Mouse (Mus musculus) limb, embryonic 14.5 days (tissue): ENCODE results near the gene Armc5. TPM values are rescaled to one million over a fixed set of nuclear protein-coding genes. Genes with fewer than 3 reads are reported as not detected.
A peak's percentile ranks its signal among the peaks of the same experiment; 100 is the strongest.

Experiments
- ATAC-seq: fragments of 200-750 bp; cut with Nextera tagmentation; 2 replicates; pipeline ENCODE4 v1.8.0; 2017; ENCODE audit warnings: low read depth, moderate number of reproducible peaks, moderate TSS enrichment; ENCODE audit not compliant: low FRiP score
- DNase-seq: peaks from one replicate; pipeline ENCODE4 v3.0.0-alpha.2; 2015; ENCODE audit warnings: low spot score
- H3K27ac ChIP-seq: fragments of 300-500 bp; sonication (generic); replicated peaks from 2 replicates; pipeline ENCODE4 v1.5.1; 2014; ENCODE audit warnings: low read depth, mild to moderate bottlenecking, low read length, moderate library complexity, mixed read lengths
- H3K27me3 ChIP-seq: fragments of 300-500 bp; sonication (generic); 2 replicates; pipeline ENCODE4 v1.6.1; 2014; ENCODE audit warnings: low read length, mixed read lengths; ENCODE audit not compliant: control insufficient read depth, insufficient read depth
- H3K36me3 ChIP-seq: fragments of 300-500 bp; sonication (generic); 2 replicates; pipeline ENCODE4 v1.6.1; 2014; ENCODE audit warnings: mild to moderate bottlenecking, low read length, moderate library complexity, mixed read lengths; ENCODE audit not compliant: control insufficient read depth, insufficient read depth
- H3K4me1 ChIP-seq: fragments of 300-500 bp; sonication (generic); 2 replicates; pipeline ENCODE4 v1.6.1; 2014; ENCODE audit warnings: antibody characterized with exemption, low read length, mixed read lengths; ENCODE audit not compliant: control insufficient read depth, insufficient read depth
- H3K4me2 ChIP-seq: fragments of 300-500 bp; sonication (generic); replicated peaks from 2 replicates; pipeline ENCODE4 v1.6.1; 2014; ENCODE audit warnings: low read depth, mild to moderate bottlenecking, low read length, moderate library complexity; ENCODE audit not compliant: severe bottlenecking
- H3K4me3 ChIP-seq: fragments of 300-500 bp; sonication (generic); replicated peaks from 2 replicates; pipeline ENCODE4 v1.5.1; 2014; ENCODE audit warnings: low read length
- H3K9ac ChIP-seq: fragments of 300-500 bp; sonication (generic); 2 replicates; pipeline ENCODE4 v1.6.1; 2014; ENCODE audit warnings: mild to moderate bottlenecking, low read depth, low read length, moderate library complexity; ENCODE audit not compliant: severe bottlenecking
- H3K9me3 ChIP-seq: fragments of 300-500 bp; sonication (generic); 2 replicates; pipeline ENCODE4 v1.6.1; 2016; ENCODE audit warnings: low read length; ENCODE audit not compliant: control insufficient read depth
- POLR2A ChIP-seq: fragments of 200-500 bp; IDR thresholded peaks from 2 replicates; pipeline ENCODE4 v1.8.0; 2012; ENCODE audit warnings: inconsistent platforms, mild to moderate bottlenecking, moderate library complexity, borderline replicate concordance; ENCODE audit not compliant: insufficient read depth, insufficient read length; ENCODE audit errors: extremely low read depth
- WGBS: fragments of 180-500 bp; shearing (Covaris S2); extraction: QIAGEN DNeasy Blood & Tissue Kit; methylation state at CpG from one replicate; pipeline ENCODE4 v1.1.7; 2014; 5-methylcytosine and 5-hydroxymethylcytosine counted together
- microRNA-seq: library from miRNA; unstranded; fragments of <30 nt; microRNA quantifications from one replicate; pipeline ENCODE4, GENCODE M21; 2016
- polyA plus RNA-seq, 2 experiments: library from polyadenylated mRNA; depleted of rRNA in 1 of 2; stranded (reverse) in 1 of 2; unstranded in 1 of 2; fragments of >200 nt; fragmentation: Nextera tagmentation in 1 of 2; extraction: Ambion mirVana in 1 of 2; gene quantifications; 2 replicates each; pipeline versions ENCODE4 v1.2.1 to v1.2.3; 2012 to 2014

The Armc5 gene
- polyA plus RNA-seq, 2 experiments, result 14.5 to 21.2 TPM

GRCm38 (mm10) chr7:128285060-128285459 is 47.9 kb downstream of the Armc5 start:
- DNase-seq (no peak), ATAC-seq (no peak)
- no peak for TF ChIP-seq POLR2A
- H3K9ac ChIP-seq, result no peak overlapping the region
- H3K9me3 ChIP-seq, result no peaks in the 10 kb centered on the region
- no peaks in the 10 kb centered on the region for H3K27me3 ChIP-seq
- H3K36me3 ChIP-seq, result peaks cover 49% of the 10 kb centered on the region
- H3K4me1 ChIP-seq, result no peaks in the 10 kb centered on the region
- 87% methylated on average over 8 of the region's 8 CpGs for WGBS
- no peak overlapping the region for H3K4me3 ChIP-seq
- H3K27ac ChIP-seq, result no peak overlapping the region
- no peak overlapping the region for H3K4me2 ChIP-seq

DNA sequence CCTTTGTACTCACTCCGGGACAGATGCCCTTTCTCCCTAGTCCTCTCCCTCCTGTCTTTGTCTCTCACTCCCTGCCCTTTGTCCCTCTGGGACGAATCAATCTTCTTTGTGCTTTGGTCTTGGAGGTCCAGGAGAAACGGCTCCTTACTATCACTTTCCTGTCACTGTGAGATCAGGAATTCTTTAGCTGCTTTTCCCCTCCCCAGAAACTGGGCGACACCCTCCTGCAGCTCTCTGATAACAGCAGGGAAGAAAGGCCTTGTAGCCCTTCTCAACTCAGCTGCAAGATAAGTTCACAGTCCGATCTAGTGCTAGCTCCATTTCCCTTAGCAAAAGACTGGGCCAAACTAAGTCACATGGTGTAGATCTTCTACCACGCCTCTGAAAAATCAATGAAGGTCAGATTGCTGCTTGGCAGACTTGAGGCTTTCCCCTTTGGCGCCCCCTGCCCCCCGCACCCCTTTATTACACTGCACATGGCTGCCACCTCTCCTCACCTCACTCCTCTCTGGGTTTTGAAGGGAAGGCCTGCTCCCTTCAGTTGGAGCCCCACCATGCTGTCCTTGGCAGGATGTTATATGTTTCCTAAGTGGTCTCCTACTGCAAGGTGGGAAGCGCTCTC is 51.9 kb downstream of the Armc5 start:
- no peak for TF ChIP-seq POLR2A
- no peaks in the 10 kb centered on the region for H3K27me3 ChIP-seq
- DNase-seq (no peak), ATAC-seq (peak; percentile 47)
- H3K4me2 ChIP-seq, result no peak overlapping the region
- H3K36me3 ChIP-seq, result peaks cover 51% of the 10 kb centered on the region
- 32% methylated on average over 9 of the region's 9 CpGs for WGBS
- H3K4me1 ChIP-seq, result no peaks in the 10 kb centered on the region
- H3K4me3 ChIP-seq, result no peak overlapping the region
- no peak overlapping the region for H3K27ac ChIP-seq
- H3K9me3 ChIP-seq, result no peaks in the 10 kb centered on the region
- H3K9ac ChIP-seq, result no peak overlapping the region

Small RNAs within 50 kb of the gene (microRNA-seq; reads per million reads assigned to microRNA genes)
- not detected for gene Mir3103

Other genes starting within 250 kb of the Armc5 start
- gene Pycard, start 243.5 kb upstream of the Armc5 start, polyA plus RNA-seq (2012; rRNA removed), result 53.1 and 59.3 TPM in 2 replicates
- 98.3 and 132 TPM in 2 replicates for gene Pycard, start 243.5 kb upstream of the Armc5 start, polyA plus RNA-seq (2014; fragmentation: Nextera tagmentation; extraction: Ambion mirVana)
- gene Trim72, start 233.4 kb upstream of the Armc5 start, polyA plus RNA-seq (2012; rRNA removed), result 22.8 and 26.6 TPM in 2 replicates
- gene Trim72, start 233.4 kb upstream of the Armc5 start, polyA plus RNA-seq (2014; fragmentation: Nextera tagmentation; extraction: Ambion mirVana), result 1.7 and 2.2 TPM in 2 replicates
- gene Itgam, start 174.7 kb upstream of the Armc5 start, polyA plus RNA-seq (2012; rRNA removed), result 2.4 and 2.5 TPM in 2 replicates
- 1.1 and 1.2 TPM in 2 replicates for gene Itgam, start 174.7 kb upstream of the Armc5 start, polyA plus RNA-seq (2014; fragmentation: Nextera tagmentation; extraction: Ambion mirVana)
- gene Gm49368, start 174.7 kb upstream of the Armc5 start, polyA plus RNA-seq (2012; rRNA removed), result 0.01 TPM in 1 of 2 replicates, not detected in the other
- not detected in 2 replicates for gene Gm49368, start 174.7 kb upstream of the Armc5 start, polyA plus RNA-seq (2014; fragmentation: Nextera tagmentation; extraction: Ambion mirVana)
- gene Itgax, start 107.8 kb upstream of the Armc5 start, polyA plus RNA-seq (2012; rRNA removed), result 0.14 and 0.18 TPM in 2 replicates
- 0.06 and 0.17 TPM in 2 replicates for gene Itgax, start 107.8 kb upstream of the Armc5 start, polyA plus RNA-seq (2014; fragmentation: Nextera tagmentation; extraction: Ambion mirVana)
- gene Itgad, start 83.0 kb upstream of the Armc5 start, polyA plus RNA-seq (2012; rRNA removed), result not detected in 2 replicates
- gene Itgad, start 83.0 kb upstream of the Armc5 start, polyA plus RNA-seq (2014; fragmentation: Nextera tagmentation; extraction: Ambion mirVana), result not detected in 2 replicates
- gene Cox6a2, start 31.0 kb upstream of the Armc5 start, polyA plus RNA-seq (2012; rRNA removed), result 53.8 and 80.3 TPM in 2 replicates
- 40.2 and 70.8 TPM in 2 replicates for gene Cox6a2, start 31.0 kb upstream of the Armc5 start, polyA plus RNA-seq (2014; fragmentation: Nextera tagmentation; extraction: Ambion mirVana)
- 3.2 and 3.4 TPM in 2 replicates for gene 9130023H24Rik, start 689 bp downstream of the Armc5 start, polyA plus RNA-seq (2012; rRNA removed)
- gene 9130023H24Rik, start 689 bp downstream of the Armc5 start, polyA plus RNA-seq (2014; fragmentation: Nextera tagmentation; extraction: Ambion mirVana), result 8.1 and 8.8 TPM in 2 replicates
- 46.0 and 55.5 TPM in 2 replicates for gene Tgfb1i1, start 9.5 kb downstream of the Armc5 start, polyA plus RNA-seq (2012; rRNA removed)
- gene Tgfb1i1, start 9.5 kb downstream of the Armc5 start, polyA plus RNA-seq (2014; fragmentation: Nextera tagmentation; extraction: Ambion mirVana), result 51.2 and 55.4 TPM in 2 replicates
- gene Slc5a2, start 28.3 kb downstream of the Armc5 start, polyA plus RNA-seq (2012; rRNA removed), result 0.04 TPM in 1 of 2 replicates, not detected in the other
- gene Slc5a2, start 28.3 kb downstream of the Armc5 start, polyA plus RNA-seq (2014; fragmentation: Nextera tagmentation; extraction: Ambion mirVana), result not detected in 2 replicates
- 46.1 and 52.6 TPM in 2 replicates for gene BC017158, start 60.8 kb downstream of the Armc5 start, polyA plus RNA-seq (2012; rRNA removed)
- gene BC017158, start 60.8 kb downstream of the Armc5 start, polyA plus RNA-seq (2014; fragmentation: Nextera tagmentation; extraction: Ambion mirVana), result 28.5 and 31.8 TPM in 2 replicates
- gene Rgs10, start 181.4 kb downstream of the Armc5 start, polyA plus RNA-seq (2012; rRNA removed), result 9.7 and 13.6 TPM in 2 replicates
- gene Rgs10, start 181.4 kb downstream of the Armc5 start, polyA plus RNA-seq (2014; fragmentation: Nextera tagmentation; extraction: Ambion mirVana), result 17.2 and 17.7 TPM in 2 replicates
- gene Tial1, start 224.4 kb downstream of the Armc5 start, polyA plus RNA-seq (2012; rRNA removed), result 191 and 204 TPM in 2 replicates
- 42.6 and 43.5 TPM in 2 replicates for gene Tial1, start 224.4 kb downstream of the Armc5 start, polyA plus RNA-seq (2014; fragmentation: Nextera tagmentation; extraction: Ambion mirVana)